Mouse (Mus musculus): ENCODE data around the gene Tnk2.
"Not testable (repeated sequence)": the region's sequence is repeated elsewhere in the genome, so short reads cannot be mapped to it uniquely, and the experiment has no call there.

Tnk2 gene

DNA sequence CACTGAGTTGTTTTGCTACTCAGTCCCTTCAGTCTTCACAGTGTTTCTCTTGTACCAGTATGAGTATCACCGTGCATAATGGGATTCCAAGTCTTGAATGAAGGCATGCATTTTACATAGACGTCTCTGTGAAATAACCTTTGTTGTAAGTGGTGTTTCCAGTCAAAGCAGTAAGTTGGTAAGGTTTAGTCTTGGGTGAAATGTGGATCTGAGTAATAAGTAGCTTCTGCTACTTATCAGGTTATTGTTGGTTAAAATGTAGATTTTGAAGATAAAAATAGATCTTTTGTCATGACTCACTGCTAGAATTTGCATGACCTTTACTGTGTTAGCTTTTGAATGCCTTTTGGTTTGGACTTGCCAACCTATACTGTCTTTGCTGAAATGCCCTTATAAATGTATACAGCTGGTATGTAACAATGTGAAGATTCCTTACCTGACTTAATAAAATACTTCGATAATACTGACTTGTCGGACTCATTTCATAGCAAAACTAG lies 11.3 kb upstream of the Tnk2 start:
- in situ Hi-C loops (cut with MboI; ENCODE audit: low pct_unique_long_range_greater_than_20kb in 1 of 2, low sequenced_read_pairs in 2 of 2, unreplicated experiment in 1 of 2): no loop called here

DNA sequence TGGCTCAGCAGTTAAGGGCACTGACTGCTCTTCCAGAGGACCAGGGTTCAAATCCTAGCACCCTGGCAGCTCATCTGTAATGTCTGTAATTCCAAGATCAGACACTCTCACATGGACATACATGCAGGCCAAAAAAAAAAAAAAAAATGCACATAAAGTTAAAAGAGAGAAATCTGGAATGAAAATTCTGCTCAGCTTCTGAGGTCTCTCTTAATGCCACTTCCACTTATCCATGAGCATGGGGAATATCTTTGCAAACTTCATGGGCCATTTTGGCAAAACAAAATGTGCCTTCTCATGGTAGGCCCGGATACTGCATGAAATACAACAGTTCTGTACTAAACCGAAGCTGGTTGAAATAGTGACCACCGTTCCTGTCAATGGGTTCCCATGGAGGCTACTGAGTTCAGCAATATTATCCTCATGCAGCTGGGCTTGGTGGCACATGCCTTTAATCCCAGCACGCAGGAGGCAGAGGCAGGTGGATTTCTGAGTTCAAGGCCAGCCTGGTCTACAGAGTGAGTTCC lies 10.1 kb upstream of the Tnk2 start:
- in situ Hi-C loops (cut with MboI; ENCODE audit: low pct_unique_long_range_greater_than_20kb in 1 of 2, low sequenced_read_pairs in 2 of 2, unreplicated experiment in 1 of 2): no loop called here

DNA sequence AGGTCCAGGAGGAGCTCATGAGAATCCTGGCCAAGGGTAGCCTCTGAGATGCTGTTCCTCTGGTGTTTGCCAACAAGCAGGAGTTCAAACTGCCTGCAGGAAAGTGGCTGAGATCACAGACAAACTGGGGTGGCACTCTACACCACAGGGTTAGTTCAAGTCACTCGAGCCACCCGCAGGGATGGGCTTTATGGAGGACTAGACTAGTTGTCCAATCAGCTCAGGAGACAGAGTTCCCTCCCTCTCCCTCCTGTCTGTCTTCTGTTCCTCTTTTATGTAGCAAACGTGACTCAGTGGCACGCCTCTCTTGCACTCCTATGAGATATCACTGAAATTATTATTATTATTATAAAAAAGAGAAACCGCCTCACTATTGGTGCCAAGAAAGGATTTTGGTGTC lies 9.5 kb upstream of the Tnk2 start:
- in situ Hi-C loops (cut with MboI; ENCODE audit: low pct_unique_long_range_greater_than_20kb in 1 of 2, low sequenced_read_pairs in 2 of 2, unreplicated experiment in 1 of 2): no loop called here

DNA sequence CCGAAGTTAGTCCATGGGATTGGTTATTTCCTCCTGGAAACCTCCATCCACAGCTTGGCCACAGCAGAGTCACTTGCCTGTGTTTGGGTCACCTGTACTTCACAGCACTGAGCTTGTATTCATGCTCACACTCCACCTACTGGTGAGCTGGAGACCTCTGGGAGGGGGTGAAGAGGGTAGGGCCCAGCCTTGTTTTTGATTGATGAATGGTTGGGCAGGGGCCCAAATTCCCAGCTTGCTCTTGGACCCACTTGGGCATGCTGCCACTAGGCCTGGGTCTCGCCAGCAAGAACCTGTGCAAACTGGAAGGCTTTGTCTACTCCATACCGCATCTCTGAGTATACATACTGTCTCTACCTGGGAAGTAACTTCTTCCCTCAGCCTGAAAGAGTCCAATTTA lies 8.4 kb upstream of the Tnk2 start:
- in situ Hi-C loops (cut with MboI; ENCODE audit: low pct_unique_long_range_greater_than_20kb in 1 of 2, low sequenced_read_pairs in 2 of 2, unreplicated experiment in 1 of 2): no loop called here

DNA sequence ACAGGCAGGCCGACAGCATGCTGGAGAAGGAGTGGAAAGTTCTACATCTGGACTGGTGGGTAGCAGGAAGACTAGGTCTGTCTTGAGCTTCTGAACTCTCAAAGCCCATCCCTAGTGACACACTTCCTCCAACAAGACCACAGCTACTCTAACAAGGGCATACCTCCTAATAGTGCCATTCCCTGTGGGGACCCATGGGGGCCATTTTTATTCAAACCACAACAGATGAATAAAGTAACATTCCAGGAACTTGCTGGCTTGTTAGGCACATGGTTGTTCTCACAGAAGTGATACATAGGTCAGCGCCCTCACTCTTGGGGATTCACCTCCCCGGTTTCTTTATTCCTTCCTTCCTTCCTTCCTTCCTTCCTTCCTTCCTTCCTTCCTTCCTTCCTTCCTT lies 7.3 kb upstream of the Tnk2 start:
- in situ Hi-C loops (cut with MboI; ENCODE audit: low pct_unique_long_range_greater_than_20kb in 1 of 2, low sequenced_read_pairs in 2 of 2, unreplicated experiment in 1 of 2): no loop called here

DNA sequence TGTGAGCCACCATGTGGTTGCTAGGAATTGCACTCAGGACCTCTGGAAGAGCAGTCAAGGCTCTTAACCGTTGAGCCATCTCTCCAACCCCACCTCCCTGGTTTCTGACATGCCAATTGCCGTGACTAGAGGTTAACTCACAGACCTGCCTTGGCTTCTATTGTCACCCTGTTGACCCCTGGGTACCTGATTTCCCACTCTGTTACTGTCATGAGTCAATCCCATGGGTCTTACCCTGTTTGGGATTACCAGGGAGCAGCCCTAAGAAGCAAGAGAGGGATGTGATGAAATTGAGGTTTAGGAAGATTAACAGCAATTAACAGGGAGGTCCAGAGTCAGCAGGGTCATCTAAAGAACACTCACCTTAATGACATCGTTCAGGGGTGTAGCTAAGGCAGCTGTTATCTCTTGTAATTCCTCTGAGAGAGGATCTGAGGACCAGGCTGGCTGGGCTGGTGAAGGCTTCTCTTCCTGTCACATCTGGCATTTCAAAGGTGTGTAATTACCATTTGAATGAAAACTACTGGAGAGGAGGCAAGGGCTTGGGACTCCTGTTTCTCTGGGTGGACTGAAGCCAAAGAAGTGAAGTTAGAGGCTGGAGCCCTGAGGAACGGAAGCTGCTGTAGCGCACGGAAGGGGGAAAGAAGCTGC lies 6.7 kb upstream of the Tnk2 start:
- in situ Hi-C loops (cut with MboI; ENCODE audit: low pct_unique_long_range_greater_than_20kb in 1 of 2, low sequenced_read_pairs in 2 of 2, unreplicated experiment in 1 of 2): no loop called here

DNA sequence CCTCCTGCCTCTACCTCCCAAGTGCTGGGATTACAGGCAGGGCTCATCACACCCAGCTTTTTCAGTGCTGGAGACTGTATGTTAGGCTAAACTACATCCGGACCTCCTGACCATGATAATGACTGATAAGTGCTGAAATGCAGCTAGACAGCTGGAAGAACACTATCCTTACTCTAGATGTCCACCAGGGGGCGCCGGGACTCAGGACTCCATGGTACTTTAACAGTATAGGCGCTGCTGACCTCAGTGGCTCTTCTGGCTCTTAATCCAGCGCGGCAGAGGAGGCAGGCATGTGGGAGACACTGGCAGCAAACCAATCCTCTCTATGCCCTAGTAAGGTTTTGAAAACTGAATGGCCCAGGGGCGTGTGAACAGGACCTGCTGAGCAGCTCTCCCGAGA lies 5.2 kb upstream of the Tnk2 start:
- in situ Hi-C loops (cut with MboI; ENCODE audit: low pct_unique_long_range_greater_than_20kb in 1 of 2, low sequenced_read_pairs in 2 of 2, unreplicated experiment in 1 of 2): no loop called here

DNA sequence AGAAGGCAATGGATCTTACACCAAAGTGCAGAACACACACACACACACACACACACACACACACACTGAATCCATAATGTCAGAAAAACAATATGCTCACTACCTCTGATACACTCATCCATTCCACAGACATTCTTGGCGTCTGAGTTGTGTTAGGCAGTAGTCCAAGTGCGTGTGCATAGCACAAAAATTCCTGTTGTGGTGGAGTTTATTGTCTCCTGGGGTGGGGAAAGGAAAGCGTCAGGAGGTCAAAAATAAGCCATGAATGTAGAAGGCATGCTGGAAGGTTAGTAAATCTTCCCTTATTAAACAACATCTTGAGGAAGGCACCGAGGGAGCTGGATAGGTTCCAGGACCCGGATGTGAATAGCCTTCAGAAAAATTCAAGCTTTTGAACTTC lies 3.6 kb upstream of the Tnk2 start:
- in situ Hi-C loops (cut with MboI; ENCODE audit: low pct_unique_long_range_greater_than_20kb in 1 of 2, low sequenced_read_pairs in 2 of 2, unreplicated experiment in 1 of 2): no loop called here

DNA sequence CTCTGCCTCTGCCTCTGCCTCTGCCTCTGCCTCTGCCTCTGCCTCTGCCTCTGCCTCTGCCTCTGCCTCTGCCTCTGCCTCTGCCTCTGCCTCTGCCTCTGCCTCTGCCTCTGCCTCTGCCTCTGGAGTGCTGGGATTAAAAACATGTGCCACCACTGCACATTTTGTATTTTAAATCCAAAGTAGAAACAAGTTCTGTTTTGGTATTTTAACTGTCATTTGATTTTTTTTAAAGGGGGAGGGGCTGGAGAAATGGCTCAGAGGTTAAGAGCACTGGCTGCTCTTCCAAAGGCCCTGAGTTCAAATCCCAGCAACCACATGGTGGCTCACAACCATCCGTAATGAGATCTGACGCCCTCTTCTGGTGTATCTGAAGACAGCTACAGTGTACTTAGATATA lies 3.0 kb upstream of the Tnk2 start:
- in situ Hi-C loops (cut with MboI; ENCODE audit: low pct_unique_long_range_greater_than_20kb in 1 of 2, low sequenced_read_pairs in 2 of 2, unreplicated experiment in 1 of 2): not testable (repeated sequence)

DNA sequence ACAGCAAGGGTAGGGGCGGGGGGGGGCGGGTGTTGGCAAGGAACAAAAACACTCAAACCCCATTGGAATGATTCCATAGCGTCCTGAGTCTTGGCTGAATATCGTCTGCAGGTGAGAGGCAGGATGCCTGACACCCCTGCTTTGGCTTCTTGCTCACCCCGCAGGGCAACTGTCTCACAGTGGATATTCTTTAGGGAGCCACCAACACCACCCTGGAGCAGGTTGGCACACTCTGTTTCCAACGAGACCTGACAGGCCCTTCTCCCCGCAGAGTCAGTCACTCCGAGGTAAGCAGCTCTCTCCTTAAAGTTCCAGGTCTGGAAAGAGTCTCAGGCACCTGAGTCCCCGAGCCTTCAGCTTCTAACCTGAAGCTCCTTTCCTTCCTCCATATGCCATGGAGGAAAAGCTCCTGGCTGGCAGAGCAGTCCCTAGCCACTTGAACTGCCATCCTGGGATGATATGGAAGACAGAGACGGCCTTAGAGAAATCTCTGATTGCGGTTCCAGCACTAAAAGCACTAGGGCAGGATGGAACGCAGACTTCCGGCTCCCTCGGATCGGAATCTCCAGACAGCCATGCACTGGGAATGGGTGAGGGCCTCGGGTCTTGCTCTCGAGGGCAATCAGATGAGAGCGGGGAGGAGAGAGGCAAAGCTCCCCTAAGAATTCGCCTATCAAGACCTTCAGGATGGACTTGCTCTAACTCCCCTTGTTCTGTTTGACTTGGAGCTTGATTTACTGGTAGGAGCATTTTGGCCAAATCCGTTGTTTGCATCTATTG lies 2.0 kb upstream of the Tnk2 start:
- in situ Hi-C loops (cut with MboI; ENCODE audit: low pct_unique_long_range_greater_than_20kb in 1 of 2, low sequenced_read_pairs in 2 of 2, unreplicated experiment in 1 of 2): no loop called here

DNA sequence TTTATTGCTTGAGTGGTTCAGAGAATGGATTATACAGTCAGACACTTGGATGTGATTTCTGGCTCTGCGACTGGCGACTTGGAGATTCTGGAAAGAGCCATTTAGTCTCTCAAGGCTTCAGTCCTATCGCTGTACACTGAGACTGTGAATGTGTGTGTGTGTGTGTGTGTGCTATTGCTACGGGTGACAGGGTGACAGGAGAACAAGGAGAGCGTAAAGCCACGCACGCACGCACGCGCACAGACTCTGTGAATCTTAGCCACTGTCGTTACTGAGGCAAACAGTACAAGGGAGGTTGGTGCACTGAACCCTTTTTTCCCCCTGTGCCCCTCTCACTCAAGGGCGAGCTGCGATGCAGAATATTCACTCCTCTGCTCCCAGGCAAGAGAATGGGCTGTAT lies 1.4 kb upstream of the Tnk2 start:
- in situ Hi-C loops (cut with MboI; ENCODE audit: low pct_unique_long_range_greater_than_20kb in 1 of 2, low sequenced_read_pairs in 2 of 2, unreplicated experiment in 1 of 2): no loop called here

DNA sequence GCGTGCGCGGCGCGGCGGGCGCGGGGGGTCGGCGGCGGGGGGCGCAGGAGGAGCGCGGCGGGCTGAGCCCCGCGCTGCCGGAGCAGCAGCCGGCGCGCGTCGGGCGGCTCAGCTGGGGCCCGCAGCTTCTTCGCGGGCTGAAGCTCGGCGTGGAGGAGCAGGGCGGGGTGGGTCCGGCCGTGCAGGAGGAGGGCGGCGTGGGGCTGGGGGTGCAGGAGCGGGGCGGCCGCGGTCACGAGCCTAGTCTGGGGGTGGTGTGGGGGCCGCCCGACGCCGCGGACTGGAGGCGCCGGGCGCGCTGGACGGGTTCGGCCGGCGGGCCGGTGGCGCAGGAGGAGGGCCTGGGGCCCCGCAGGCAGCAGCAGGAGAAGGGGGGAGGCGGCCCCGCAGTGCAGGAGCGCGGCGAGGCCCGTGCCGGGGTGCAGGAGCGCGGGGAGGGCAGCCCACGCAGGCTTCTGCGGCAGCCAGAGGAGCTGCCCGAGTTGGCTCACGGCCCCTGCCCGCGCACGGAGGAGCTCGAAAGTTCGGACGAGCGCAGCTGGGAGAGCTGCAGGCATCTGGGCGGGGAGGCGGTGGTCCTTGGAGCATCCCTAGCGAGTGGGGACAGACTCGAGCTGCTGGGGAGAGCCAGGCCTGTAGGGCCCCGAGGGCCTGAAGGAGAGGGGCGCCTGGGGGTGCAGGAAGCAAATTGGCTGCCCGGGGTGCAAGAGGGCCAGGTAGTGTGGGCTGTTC lies 561 bp downstream of the Tnk2 start:
- in situ Hi-C loops (cut with MboI; ENCODE audit: low pct_unique_long_range_greater_than_20kb in 1 of 2, low sequenced_read_pairs in 2 of 2, unreplicated experiment in 1 of 2): no loop called here

DNA sequence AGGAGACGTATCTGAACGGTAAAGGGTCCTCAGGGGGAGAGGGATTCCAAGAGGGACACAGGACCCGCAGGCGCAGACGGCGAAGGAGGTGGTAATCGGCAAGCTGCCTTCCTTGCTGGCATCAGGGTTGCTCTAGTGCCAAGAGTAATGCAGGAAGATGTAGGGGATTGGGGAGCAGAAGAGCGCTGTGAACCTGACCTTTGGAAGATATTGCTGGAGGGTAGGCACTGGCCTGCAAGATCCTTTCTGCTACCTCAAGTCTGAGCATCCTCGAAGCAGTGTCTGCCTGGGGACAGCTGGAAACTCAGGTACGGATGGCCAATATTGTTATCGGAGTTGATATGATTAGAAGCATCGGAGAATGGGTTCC lies 1.1 kb downstream of the Tnk2 start:
- in situ Hi-C loops (cut with MboI; ENCODE audit: low pct_unique_long_range_greater_than_20kb in 1 of 2, low sequenced_read_pairs in 2 of 2, unreplicated experiment in 1 of 2): no loop called here

DNA sequence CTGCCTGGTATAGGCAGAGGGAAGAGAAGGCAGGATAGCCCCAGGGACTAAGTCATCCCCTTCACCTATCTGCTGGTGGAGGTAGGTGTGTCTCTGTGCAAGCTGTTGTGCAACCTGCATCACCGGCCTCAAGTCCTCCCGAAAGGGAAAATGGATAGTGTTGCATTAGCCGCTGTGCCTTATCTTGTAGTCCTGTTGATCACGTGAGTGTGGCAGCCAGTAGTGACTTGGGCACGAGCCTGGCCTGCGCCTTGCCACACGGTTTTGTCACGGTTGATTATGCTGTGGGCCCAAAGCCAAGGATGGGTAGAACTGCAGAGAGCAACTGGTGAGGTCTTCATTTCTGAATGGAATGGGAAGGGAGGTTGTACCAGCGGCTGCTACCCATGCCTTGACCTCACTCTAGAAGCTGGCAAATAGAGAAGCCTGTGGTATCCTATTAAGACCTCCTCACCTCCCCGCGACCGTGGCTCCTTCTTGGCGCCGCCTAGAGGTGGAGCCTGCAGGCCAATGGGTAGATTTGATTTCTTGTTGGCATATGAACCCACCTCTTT lies 1.8 kb downstream of the Tnk2 start:
- in situ Hi-C loops (cut with MboI; ENCODE audit: low pct_unique_long_range_greater_than_20kb in 1 of 2, low sequenced_read_pairs in 2 of 2, unreplicated experiment in 1 of 2): no loop called here

DNA sequence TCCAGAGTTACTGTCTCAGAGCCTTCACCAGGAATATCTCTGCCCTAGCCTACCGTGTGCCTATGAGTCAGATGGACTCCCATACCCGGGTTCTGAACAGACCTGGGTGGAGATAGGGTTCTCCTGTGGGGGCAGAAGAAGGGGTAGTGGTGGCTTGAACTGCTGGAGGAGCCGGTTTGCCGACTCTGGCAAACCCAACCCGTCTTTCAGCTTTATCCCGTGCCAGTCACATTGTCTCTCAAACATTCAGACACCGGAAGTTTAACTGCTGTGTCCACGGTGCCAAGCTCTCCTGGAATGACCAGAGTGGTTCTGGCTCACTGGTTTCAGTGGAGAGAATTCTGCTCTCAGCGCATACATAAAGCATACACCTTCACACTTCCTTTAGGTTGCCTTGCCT lies 2.3 kb downstream of the Tnk2 start:
- in situ Hi-C loops (cut with MboI; ENCODE audit: low pct_unique_long_range_greater_than_20kb in 1 of 2, low sequenced_read_pairs in 2 of 2, unreplicated experiment in 1 of 2): no loop called here

DNA sequence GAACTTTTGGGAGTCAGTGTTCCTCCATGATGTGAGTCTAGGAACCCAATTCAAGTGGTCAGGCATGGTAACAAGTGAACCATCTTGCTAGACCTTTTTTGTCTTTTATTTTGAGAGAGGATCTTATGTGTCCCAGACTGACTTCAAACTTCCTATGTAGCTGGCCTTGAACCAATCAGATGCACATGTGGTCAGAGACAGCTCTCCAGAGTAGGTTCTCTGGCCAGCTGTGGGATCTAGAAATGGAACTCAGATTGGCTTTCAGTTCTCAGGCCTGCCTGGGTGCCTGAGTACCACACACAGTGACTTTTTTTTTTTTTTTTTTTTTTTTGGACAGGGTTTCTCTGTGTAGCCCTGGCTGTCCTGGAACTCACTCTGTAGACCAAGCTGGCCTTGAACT lies 4.0 kb downstream of the Tnk2 start:
- in situ Hi-C loops (cut with MboI; ENCODE audit: low pct_unique_long_range_greater_than_20kb in 1 of 2, low sequenced_read_pairs in 2 of 2, unreplicated experiment in 1 of 2): no loop called here

DNA sequence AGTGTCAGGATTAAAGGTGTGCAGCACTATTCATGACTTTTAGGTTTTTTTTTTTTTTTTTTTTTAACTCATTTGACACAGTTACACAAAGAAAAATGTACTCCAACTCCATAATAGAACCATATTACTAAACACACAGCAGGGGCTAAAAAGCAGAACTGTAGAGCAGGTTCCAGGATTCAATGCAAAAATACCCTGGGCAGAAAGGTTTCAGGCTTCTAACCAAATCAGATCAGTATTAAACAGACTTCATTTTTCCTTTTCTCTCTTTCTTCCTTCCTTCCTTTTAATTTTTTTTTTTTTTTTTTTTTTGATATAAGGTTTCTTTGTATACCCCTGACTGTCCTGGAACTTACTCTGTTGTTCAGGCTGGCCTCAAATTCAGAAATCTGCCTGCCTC lies 6.8 kb downstream of the Tnk2 start:
- in situ Hi-C loops (cut with MboI; ENCODE audit: low pct_unique_long_range_greater_than_20kb in 1 of 2, low sequenced_read_pairs in 2 of 2, unreplicated experiment in 1 of 2): loop anchor here (5.0 kb wide), 1 partner anchor 37 kb away; no protein-coding TSS in a partner anchor

DNA sequence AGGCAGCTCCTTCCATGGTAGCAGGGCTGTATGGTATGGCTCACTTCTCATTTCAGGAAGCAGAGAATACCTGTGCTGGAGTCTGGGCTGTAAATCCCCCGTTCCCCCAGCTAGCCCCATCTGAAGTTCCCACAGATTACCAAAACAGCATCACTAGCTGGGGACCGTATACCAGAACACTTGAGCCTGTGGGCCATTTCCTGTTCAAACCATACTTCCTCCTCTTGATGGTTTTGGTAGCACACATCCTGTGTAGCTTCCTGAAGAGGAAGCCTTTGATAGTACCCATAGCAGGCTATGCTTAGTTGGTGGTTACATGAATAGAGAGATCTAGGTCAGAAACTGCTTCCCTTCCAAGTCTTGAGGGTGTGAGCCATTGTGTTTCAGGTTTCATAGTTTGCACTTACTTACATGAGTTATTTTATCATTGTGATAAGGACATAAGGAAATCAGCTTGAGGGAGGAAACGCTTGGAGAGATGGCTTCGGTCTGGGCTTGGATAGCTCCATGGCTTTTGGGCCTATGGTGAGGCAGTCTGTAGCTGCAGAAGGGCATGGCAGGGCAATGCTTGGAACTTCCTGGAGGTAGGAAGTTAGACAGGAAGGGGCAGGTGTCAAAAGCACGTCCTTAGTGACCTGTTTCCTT lies 7.4 kb downstream of the Tnk2 start:
- in situ Hi-C loops (cut with MboI; ENCODE audit: low pct_unique_long_range_greater_than_20kb in 1 of 2, low sequenced_read_pairs in 2 of 2, unreplicated experiment in 1 of 2): loop anchor here (5.0 kb wide), 1 partner anchor 36 kb away; no protein-coding TSS in a partner anchor
